16 mouse cellular contexts compared by ENCODE assay signal in genomic region chr6:126794751-126795150, GRCm38 (mm10).
"Had no signal": no experiment of that assay in that cellular context is flagged by ENCODE, and none has a peak within 500 bp of the region (broad histone marks: within the 10 kb centered on the region; RNA-seq: fewer than 3 reads in every experiment).

No protein-coding gene starts in this region.

- DNase-seq: heart, postnatal 10 days; heart, postnatal 14 days; heart, postnatal 36 days; heart, postnatal 4 days; kidney, adult 11 months; kidney, adult 18-20 months; kidney, adult 2 months; kidney, adult 8-10 months; kidney, adult 9 months; kidney, postnatal 10 days; kidney, postnatal 14 days; kidney, postnatal 25 days; kidney, postnatal 36 days; kidney, postnatal 4 days; layer of hippocampus, adult 9-11 months; layer of hippocampus, postnatal 36 days had no signal
